Mouse (Mus musculus) kidney, postnatal 0 days (tissue): Measurements from ENCODE around the gene Gale. TPM values are rescaled to one million over a fixed set of nuclear protein-coding genes. Genes with fewer than 3 reads are reported as not detected.

Experiments
- ATAC-seq: fragments of 200-750 bp; cut with Nextera tagmentation; replicated peaks from 2 replicates; pipeline ENCODE4 v1.8.0; 2017; ENCODE audit warnings: low read depth, moderate number of reproducible peaks, moderate TSS enrichment, moderate library complexity; ENCODE audit not compliant: low FRiP score
- DNase-seq: peaks from one replicate; pipeline ENCODE4 v3.0.0-alpha.2; 2016; ENCODE audit warnings: low spot score
- H3K27ac ChIP-seq: fragments of 300-500 bp; sonication (generic); 2 replicates; pipeline ENCODE4 v1.5.1; 2014; ENCODE audit warnings: mild to moderate bottlenecking
- H3K27me3 ChIP-seq: fragments of 300-500 bp; sonication (generic); 2 replicates; pipeline ENCODE4 v1.6.1; 2014; ENCODE audit warnings: low read length, mixed read lengths; ENCODE audit not compliant: insufficient read depth
- H3K36me3 ChIP-seq: fragments of 300-500 bp; sonication (generic); 2 replicates; pipeline ENCODE4 v1.6.1; 2014; ENCODE audit warnings: low read length, mixed read lengths; ENCODE audit not compliant: insufficient read depth
- H3K4me1 ChIP-seq: fragments of 300-500 bp; sonication (generic); replicated peaks from 2 replicates; pipeline ENCODE4 v1.6.1; 2014; ENCODE audit warnings: antibody characterized with exemption, low read length, mixed read lengths; ENCODE audit not compliant: insufficient read depth
- H3K4me2 ChIP-seq: fragments of 300-500 bp; sonication (generic); 2 replicates; pipeline ENCODE4 v1.6.1; 2014; ENCODE audit warnings: mild to moderate bottlenecking, low read length, moderate library complexity, mixed read lengths
- H3K4me3 ChIP-seq: fragments of 300-500 bp; sonication (generic); replicated peaks from 2 replicates; pipeline ENCODE4 v1.5.1; 2014; ENCODE audit warnings: low read depth, low read length
- H3K9ac ChIP-seq: fragments of 300-500 bp; sonication (generic); 2 replicates; pipeline ENCODE4 v1.6.1; 2014; ENCODE audit warnings: low read depth, low read length
- H3K9me3 ChIP-seq: fragments of 300-500 bp; sonication (generic); replicated peaks from 2 replicates; pipeline ENCODE4 v1.6.1; 2016; ENCODE audit warnings: low read length, inconsistent platforms, mixed read lengths
- CTCF ChIP-seq: IDR thresholded peaks from 2 replicates; pipeline ENCODE4 v1.5.1; 2016; ENCODE audit warnings: antibody characterized with exemption, low read depth, mild to moderate bottlenecking, moderate library complexity
- WGBS: fragments of 180-500 bp; shearing (Covaris S2); extraction: QIAGEN DNeasy Blood & Tissue Kit; methylation state at CpG from one replicate; pipeline ENCODE4 v1.1.7; 2014; 5-methylcytosine and 5-hydroxymethylcytosine counted together
- polyA plus RNA-seq: library from polyadenylated mRNA; unstranded; fragments of >200 nt; fragmentation: Nextera tagmentation; extraction: Ambion mirVana; gene quantifications from 2 replicates; pipeline ENCODE4 v1.2.1, GENCODE M21; 2015

The Gale gene
- polyA plus RNA-seq, 1 experiment from 2014 or later, result 25.1 TPM

- no peak overlapping the region for H3K4me2 ChIP-seq
- H3K4me1 ChIP-seq, result 0 out of 2 replicates have a peak, but pooled peaks cover 2% of the 10 kb centered on the region
- H3K9ac ChIP-seq, result no peak overlapping the region
- no peaks in the 10 kb centered on the region for H3K27me3 ChIP-seq
- peaks cover 20% of the 10 kb centered on the region for H3K36me3 ChIP-seq
- H3K4me3 ChIP-seq, result no peak overlapping the region
- DNase-seq (no peak), ATAC-seq (no peak)
- no peak overlapping the region for H3K27ac ChIP-seq
- 89% methylated on average over 3 of the region's 3 CpGs for WGBS
- no peaks in the 10 kb centered on the region for H3K9me3 ChIP-seq
- no peak for TF ChIP-seq CTCF
Measured at GRCm38 (mm10) chr4:135953179-135953578, 10.3 kb upstream of the Gale start.

- DNase-seq (peak; percentile 76), ATAC-seq (no peak)
- TF ChIP-seq CTCF, result peak; percentile 93
- Histone ChIP-seq H3K9me3 (no peaks in the 10 kb centered on the region), H3K4me2 (no peak overlapping the region), H3K36me3 (peaks cover 27% of the 10 kb centered on the region), H3K9ac (no peak overlapping the region), H3K27ac (no peak overlapping the region), H3K4me1 (no peaks in the 10 kb centered on the region), H3K4me3 (no peak overlapping the region), H3K27me3 (no peaks in the 10 kb centered on the region)
- WGBS, result 7% methylated on average over 2 of the region's 2 CpGs
Measured at GRCm38 (mm10) chr4:135954241-135954640, 9.3 kb upstream of the Gale start.

- WGBS, result 89% methylated on average over 9 of the region's 9 CpGs
- DNase-seq, result no peak
- Histone ChIP-seq H3K9ac (no peak overlapping the region), H3K36me3 (peaks cover 35% of the 10 kb centered on the region), H3K9me3 (no peaks in the 10 kb centered on the region), H3K27me3 (no peaks in the 10 kb centered on the region), H3K4me2 (no peak overlapping the region), H3K4me1 (no peaks in the 10 kb centered on the region), H3K27ac (no peak overlapping the region), H3K4me3 (no peak overlapping the region)
- TF ChIP-seq CTCF, result no peak
- ATAC-seq, result no peak
Measured at GRCm38 (mm10) chr4:135955886-135956285, 7.6 kb upstream of the Gale start.

GRCm38 (mm10) chr4:135958354-135958753 lies 5.2 kb upstream of the Gale start:
- no peak for DNase-seq
- Histone ChIP-seq H3K36me3 (peaks cover 32% of the 10 kb centered on the region), H3K4me3 (no peak overlapping the region), H3K4me2 (no peak overlapping the region), H3K27ac (peak overlapping the region; percentile 47; the same call in 1 of the 2 replicates), H3K4me1 (no peaks in the 10 kb centered on the region), H3K9me3 (no peaks in the 10 kb centered on the region), H3K9ac (no peak overlapping the region), H3K27me3 (no peaks in the 10 kb centered on the region)
- WGBS, result 43% methylated on average over 8 of the region's 8 CpGs
- peak; percentile 75 for ATAC-seq
- no peak for TF ChIP-seq CTCF

GRCm38 (mm10) chr4:135960717-135961116 lies 2.8 kb upstream of the Gale start:
- H3K27ac ChIP-seq, result no peak overlapping the region
- 21% methylated on average over 5 of the region's 5 CpGs for WGBS
- no peaks in the 10 kb centered on the region for H3K27me3 ChIP-seq
- DNase-seq (peak; percentile 81), ATAC-seq (0 out of 2 replicates have a peak, but pooled peaks have one; percentile 38)
- H3K4me3 ChIP-seq, result no peak overlapping the region
- no peak overlapping the region for H3K4me2 ChIP-seq
- H3K4me1 ChIP-seq, result peaks cover 8% of the 10 kb centered on the region
- no peaks in the 10 kb centered on the region for H3K9me3 ChIP-seq
- peaks cover 26% of the 10 kb centered on the region for H3K36me3 ChIP-seq
- peak; percentile 95 for TF ChIP-seq CTCF
- H3K9ac ChIP-seq, result no peak overlapping the region

GRCm38 (mm10) chr4:135961709-135962108 lies 1.8 kb upstream of the Gale start:
- H3K9me3 ChIP-seq, result no peaks in the 10 kb centered on the region
- DNase-seq (no peak), ATAC-seq (no peak)
- TF ChIP-seq CTCF, result no peak
- 92% methylated on average over 5 of the region's 5 CpGs for WGBS
- no peak overlapping the region for H3K9ac ChIP-seq
- peaks cover 8% of the 10 kb centered on the region for H3K4me1 ChIP-seq
- no peak overlapping the region for H3K4me3 ChIP-seq
- H3K27me3 ChIP-seq, result no peaks in the 10 kb centered on the region
- no peak overlapping the region for H3K4me2 ChIP-seq
- no peak overlapping the region for H3K27ac ChIP-seq
- 0 out of 2 replicates have a peak, but pooled peaks cover 25% of the 10 kb centered on the region for H3K36me3 ChIP-seq

- Histone ChIP-seq H3K27ac (no peak overlapping the region), H3K9me3 (no peaks in the 10 kb centered on the region), H3K9ac (no peak overlapping the region), H3K27me3 (no peaks in the 10 kb centered on the region), H3K4me3 (no peak overlapping the region), H3K4me2 (no peak overlapping the region), H3K4me1 (peaks cover 8% of the 10 kb centered on the region), H3K36me3 (peaks cover 28% of the 10 kb centered on the region; the same call in 1 of the 2 replicates)
- WGBS, result 85% methylated on average over 7 of the region's 7 CpGs
- ATAC-seq, result no peak
- TF ChIP-seq CTCF, result no peak
- no peak for DNase-seq
Measured at GRCm38 (mm10) chr4:135962198-135962597, 1.3 kb upstream of the Gale start.
